Mouse (Mus musculus): Measurements from ENCODE around the gene Ank2.

DNA sequence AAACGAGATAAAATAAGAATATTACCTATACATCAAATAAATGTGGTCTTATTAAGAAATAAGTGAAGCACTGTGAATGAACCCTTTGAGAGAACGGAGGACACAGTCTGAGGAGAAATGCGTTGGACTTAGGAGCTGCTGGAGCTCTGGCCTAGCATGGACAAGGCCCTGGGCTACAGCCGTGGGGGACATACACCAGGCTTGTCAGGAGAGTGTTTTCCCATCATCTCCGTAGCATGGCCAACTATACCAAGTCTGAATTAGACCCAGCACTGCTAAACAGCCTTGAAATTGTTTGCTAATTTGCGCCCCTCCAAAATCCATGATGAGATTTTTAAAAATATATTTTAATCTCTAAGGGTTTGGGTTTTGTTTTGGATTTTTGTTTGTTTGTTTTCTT is 36.7 kb downstream of the Ank2 start:
- TF ChIP-seq POLR2A (IDR thresholded peaks at IDR 0.05; ENCODE audit: insufficient read depth, low read depth, low read length) (no peak), CTCF (IDR thresholded peaks at IDR 0.05) (no peak), EP300 (IDR thresholded peaks at IDR 0.05; ENCODE audit: insufficient read depth, low read depth, low read length) (no peak)

All from heart, adult 2 months (tissue).